Mouse (Mus musculus): ENCODE data around the gene Cox8a. TPM values are rescaled to one million over a fixed set of nuclear protein-coding genes. Genes with fewer than 3 reads are reported as not detected.

The Cox8a gene
- polyA plus RNA-seq, 1 experiment: 63.8 TPM

DNA sequence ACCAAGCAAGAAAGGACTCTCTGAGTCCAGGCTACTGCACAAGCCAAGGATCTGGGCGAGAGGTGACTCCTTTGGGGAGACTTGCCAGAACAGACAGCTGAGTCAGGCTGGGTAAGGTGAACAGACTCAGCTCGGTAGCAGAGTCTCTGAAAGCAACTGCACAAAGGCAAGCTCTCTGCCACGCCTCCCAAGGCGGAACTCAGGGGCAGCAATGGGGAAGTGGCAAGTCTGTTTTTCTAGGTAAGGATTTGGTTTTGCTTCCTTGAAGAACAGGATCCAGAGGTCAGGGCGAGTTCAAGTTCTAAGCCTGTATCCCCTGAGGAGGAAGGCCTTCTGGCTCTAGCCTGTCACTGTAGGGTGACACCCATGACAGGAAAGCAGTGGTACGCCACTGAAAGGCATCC is 9.1 kb upstream of the Cox8a start:
- no peaks in the 10 kb centered on the region for H3K9me3 ChIP-seq (ENCODE audit: control insufficient read depth, low read length)
- H3K36me3 ChIP-seq (ENCODE audit: control insufficient read depth): peaks cover 66% of the 10 kb centered on the region
- no peak overlapping the region for H3K4me3 ChIP-seq (replicated peaks)
- TF ChIP-seq GATA1 (IDR thresholded peaks at IDR 0.05; ENCODE audit: low read length): no peak
- TF ChIP-seq TAL1 (IDR thresholded peaks at IDR 0.05; ENCODE audit: low read length): no peak
- H3K4me1 ChIP-seq (ENCODE audit: control insufficient read depth): 0 out of 2 replicates have a peak, but pooled peaks cover 2% of the 10 kb centered on the region
- H3K27me3 ChIP-seq (ENCODE audit: control insufficient read depth): no peaks in the 10 kb centered on the region

DNA sequence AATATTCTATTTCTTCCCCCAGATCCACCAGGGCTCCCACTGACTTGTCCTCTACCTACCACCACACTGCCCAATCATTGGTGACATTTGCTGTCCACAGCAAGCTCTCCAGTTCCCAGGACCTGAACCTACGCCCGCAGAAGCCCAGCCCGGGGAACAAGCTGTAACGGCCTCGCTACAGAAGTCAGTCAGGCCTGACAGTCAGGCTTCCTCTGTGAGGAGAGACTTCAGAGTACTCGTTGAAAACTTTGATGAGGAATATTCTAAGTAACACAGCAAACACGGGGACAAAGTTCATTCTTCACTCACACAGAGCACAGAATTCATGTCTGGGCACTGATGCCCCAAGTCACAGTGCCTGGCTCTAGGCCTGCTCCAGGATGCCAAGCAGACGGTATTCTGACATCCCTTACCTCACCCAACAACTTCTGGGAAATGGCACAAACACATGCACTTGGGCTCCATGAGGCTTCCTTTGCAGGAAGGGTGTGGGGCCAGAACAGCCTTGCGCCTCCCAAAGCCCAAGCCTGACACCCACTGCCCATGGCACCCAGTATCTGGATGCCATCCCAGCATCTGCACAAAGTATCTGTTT is 7.8 kb upstream of the Cox8a start:
- Histone ChIP-seq H3K36me3 (ENCODE audit: control insufficient read depth) (peaks cover 52% of the 10 kb centered on the region), H3K4me1 (ENCODE audit: control insufficient read depth) (0 out of 2 replicates have a peak, but pooled peaks cover 2% of the 10 kb centered on the region)

GRCm38 (mm10) chr19:7224253-7224652 is 6.8 kb upstream of the Cox8a start:
- no peaks in the 10 kb centered on the region for H3K9me3 ChIP-seq (ENCODE audit: control insufficient read depth, low read length)
- peaks cover 43% of the 10 kb centered on the region for H3K36me3 ChIP-seq (ENCODE audit: control insufficient read depth)
- no peak for TF ChIP-seq GATA1 (IDR thresholded peaks at IDR 0.05; ENCODE audit: low read length)
- no peak for TF ChIP-seq TAL1 (IDR thresholded peaks at IDR 0.05; ENCODE audit: low read length)
- H3K4me1 ChIP-seq (ENCODE audit: control insufficient read depth): 0 out of 2 replicates have a peak, but pooled peaks cover 2% of the 10 kb centered on the region
- H3K4me3 ChIP-seq (replicated peaks): no peak overlapping the region
- H3K27me3 ChIP-seq (ENCODE audit: control insufficient read depth): no peaks in the 10 kb centered on the region

More for the DNA sequence above, 7.8 kb upstream of the Cox8a start:
- Histone ChIP-seq H3K27me3 (ENCODE audit: control insufficient read depth) (no peaks in the 10 kb centered on the region), H3K4me3 (replicated peaks) (no peak overlapping the region), H3K9me3 (ENCODE audit: control insufficient read depth, low read length) (no peaks in the 10 kb centered on the region)
- TF ChIP-seq GATA1 (IDR thresholded peaks at IDR 0.05; ENCODE audit: low read length) (no peak), TAL1 (IDR thresholded peaks at IDR 0.05; ENCODE audit: low read length) (no peak)

DNA sequence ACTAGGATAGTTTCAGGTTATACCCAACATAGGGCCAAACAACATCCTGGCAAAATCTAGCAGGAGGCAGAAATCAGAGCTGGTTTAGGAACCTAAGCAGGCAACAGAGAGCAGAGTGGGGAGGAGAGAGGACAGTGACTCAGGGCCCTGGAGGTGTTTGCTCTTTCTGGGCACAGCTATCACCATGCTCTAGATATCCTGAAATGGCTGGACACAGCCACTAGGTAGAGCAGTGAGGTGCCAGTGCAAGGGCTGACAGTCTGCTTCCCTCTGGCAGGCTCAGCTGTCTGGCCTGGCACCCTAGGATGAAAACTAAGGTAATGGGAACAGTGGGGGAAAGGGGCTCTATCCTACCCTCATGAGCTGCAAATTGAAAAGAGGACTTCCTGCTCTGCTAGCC is 6.1 kb upstream of the Cox8a start:
- TF ChIP-seq TAL1 (IDR thresholded peaks at IDR 0.05; ENCODE audit: low read length) (no peak), GATA1 (IDR thresholded peaks at IDR 0.05; ENCODE audit: low read length) (no peak)
- H3K4me1 ChIP-seq (ENCODE audit: control insufficient read depth): peaks cover 4% of the 10 kb centered on the region
- peaks cover 35% of the 10 kb centered on the region for H3K36me3 ChIP-seq (ENCODE audit: control insufficient read depth)
- no peak overlapping the region for H3K4me3 ChIP-seq (replicated peaks)
- no peaks in the 10 kb centered on the region for H3K27me3 ChIP-seq (ENCODE audit: control insufficient read depth)
- H3K9me3 ChIP-seq (ENCODE audit: control insufficient read depth, low read length): no peaks in the 10 kb centered on the region

GRCm38 (mm10) chr19:7222196-7222595 is 4.8 kb upstream of the Cox8a start:
- Histone ChIP-seq H3K4me1 (ENCODE audit: control insufficient read depth) (peaks cover 13% of the 10 kb centered on the region), H3K27me3 (ENCODE audit: control insufficient read depth) (no peaks in the 10 kb centered on the region), H3K9me3 (ENCODE audit: control insufficient read depth, low read length) (no peaks in the 10 kb centered on the region), H3K4me3 (replicated peaks) (no peak overlapping the region), H3K36me3 (ENCODE audit: control insufficient read depth) (peaks cover 22% of the 10 kb centered on the region)
- no peak for TF ChIP-seq GATA1 (IDR thresholded peaks at IDR 0.05; ENCODE audit: low read length)
- TF ChIP-seq TAL1 (IDR thresholded peaks at IDR 0.05; ENCODE audit: low read length): no peak

DNA sequence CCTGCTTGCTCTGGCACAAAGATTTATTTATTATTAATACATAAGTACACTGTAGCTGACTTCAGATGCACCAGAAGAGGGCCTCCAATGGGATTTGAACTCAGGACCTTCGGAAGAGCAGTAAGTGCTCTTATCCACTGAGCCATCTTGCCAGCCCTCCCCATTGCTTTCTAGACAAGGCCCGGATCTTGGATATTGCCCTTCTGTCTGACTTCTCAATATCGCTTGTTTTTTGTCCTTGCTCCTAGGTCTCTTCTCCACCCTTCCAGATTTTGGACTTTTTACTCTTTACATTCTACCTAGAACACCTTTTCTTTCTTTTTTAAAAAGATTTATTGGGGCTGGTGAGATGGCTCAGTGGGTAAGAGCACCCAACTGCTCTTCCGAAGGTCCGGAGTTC is 1.3 kb upstream of the Cox8a start:
- peaks cover 40% of the 10 kb centered on the region for H3K4me1 ChIP-seq (ENCODE audit: control insufficient read depth)
- no peaks in the 10 kb centered on the region for H3K27me3 ChIP-seq (ENCODE audit: control insufficient read depth)
- no peaks in the 10 kb centered on the region for H3K9me3 ChIP-seq (ENCODE audit: control insufficient read depth, low read length)
- H3K36me3 ChIP-seq (ENCODE audit: control insufficient read depth): peaks cover 28% of the 10 kb centered on the region
- H3K4me3 ChIP-seq (replicated peaks): no peak overlapping the region
- no peak for TF ChIP-seq TAL1 (IDR thresholded peaks at IDR 0.05; ENCODE audit: low read length)
- TF ChIP-seq GATA1 (IDR thresholded peaks at IDR 0.05; ENCODE audit: low read length): no peak

DNA sequence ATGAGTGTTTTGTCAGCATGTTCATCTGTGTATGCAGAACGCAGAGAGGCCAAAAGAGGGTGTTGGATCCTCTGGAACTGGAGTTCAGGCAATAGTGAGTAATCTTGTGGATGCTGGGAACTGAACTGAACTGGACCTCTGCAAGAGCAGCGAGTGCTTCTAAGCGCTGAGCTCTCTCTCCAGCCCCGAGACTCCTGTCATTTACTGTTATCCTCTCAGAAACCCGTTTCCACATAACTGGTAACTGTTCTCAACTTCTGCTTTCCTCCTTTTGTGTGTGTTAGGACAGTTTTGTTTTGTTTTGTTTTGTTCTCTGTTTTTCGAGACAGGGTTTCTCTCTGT is 481 bp upstream of the Cox8a start:
- Histone ChIP-seq H3K27me3 (ENCODE audit: control insufficient read depth) (no peaks in the 10 kb centered on the region), H3K4me1 (ENCODE audit: control insufficient read depth) (peaks cover 40% of the 10 kb centered on the region), H3K4me3 (replicated peaks) (peak overlapping the region; percentile 64), H3K36me3 (ENCODE audit: control insufficient read depth) (peaks cover 37% of the 10 kb centered on the region), H3K9me3 (ENCODE audit: control insufficient read depth, low read length) (no peaks in the 10 kb centered on the region)
- TF ChIP-seq GATA1 (IDR thresholded peaks at IDR 0.05; ENCODE audit: low read length): no peak
- no peak for TF ChIP-seq TAL1 (IDR thresholded peaks at IDR 0.05; ENCODE audit: low read length)

GRCm38 (mm10) chr19:7214484-7214883 is 2.9 kb downstream of the Cox8a start:
- TF ChIP-seq GATA1 (IDR thresholded peaks at IDR 0.05; ENCODE audit: low read length): no peak
- peaks cover 49% of the 10 kb centered on the region for H3K4me1 ChIP-seq (ENCODE audit: control insufficient read depth)
- H3K4me3 ChIP-seq (replicated peaks): no peak overlapping the region
- no peaks in the 10 kb centered on the region for H3K27me3 ChIP-seq (ENCODE audit: control insufficient read depth)
- H3K9me3 ChIP-seq (ENCODE audit: control insufficient read depth, low read length): no peaks in the 10 kb centered on the region
- peaks cover 61% of the 10 kb centered on the region for H3K36me3 ChIP-seq (ENCODE audit: control insufficient read depth)

DNA sequence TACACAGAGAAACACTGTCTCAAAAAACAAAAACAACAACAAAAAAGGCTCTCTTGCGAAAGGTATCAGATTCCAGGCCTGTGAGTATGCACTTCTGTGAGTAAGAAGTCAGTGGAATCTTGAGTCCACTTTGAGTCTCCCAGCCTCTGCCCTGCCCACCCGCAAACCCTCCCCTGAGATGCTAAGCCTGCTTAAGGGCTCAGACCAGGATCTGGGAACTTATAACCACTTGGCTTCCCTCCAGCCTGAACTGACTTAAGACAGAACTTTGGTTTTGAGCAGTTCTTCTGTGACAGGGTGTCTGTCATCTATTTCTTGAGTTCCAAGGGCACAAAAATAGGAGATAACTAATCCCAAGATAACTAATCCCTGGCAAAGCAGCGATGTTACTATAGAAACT is 4.4 kb downstream of the Cox8a start:
- peaks cover 61% of the 10 kb centered on the region for H3K36me3 ChIP-seq (ENCODE audit: control insufficient read depth)
- peaks cover 41% of the 10 kb centered on the region for H3K4me1 ChIP-seq (ENCODE audit: control insufficient read depth)
- H3K4me3 ChIP-seq (replicated peaks): no peak overlapping the region
- no peak for TF ChIP-seq TAL1 (IDR thresholded peaks at IDR 0.05; ENCODE audit: low read length)
- TF ChIP-seq GATA1 (IDR thresholded peaks at IDR 0.05; ENCODE audit: low read length): no peak
- H3K27me3 ChIP-seq (ENCODE audit: control insufficient read depth): no peaks in the 10 kb centered on the region
- no peaks in the 10 kb centered on the region for H3K9me3 ChIP-seq (ENCODE audit: control insufficient read depth, low read length)

DNA sequence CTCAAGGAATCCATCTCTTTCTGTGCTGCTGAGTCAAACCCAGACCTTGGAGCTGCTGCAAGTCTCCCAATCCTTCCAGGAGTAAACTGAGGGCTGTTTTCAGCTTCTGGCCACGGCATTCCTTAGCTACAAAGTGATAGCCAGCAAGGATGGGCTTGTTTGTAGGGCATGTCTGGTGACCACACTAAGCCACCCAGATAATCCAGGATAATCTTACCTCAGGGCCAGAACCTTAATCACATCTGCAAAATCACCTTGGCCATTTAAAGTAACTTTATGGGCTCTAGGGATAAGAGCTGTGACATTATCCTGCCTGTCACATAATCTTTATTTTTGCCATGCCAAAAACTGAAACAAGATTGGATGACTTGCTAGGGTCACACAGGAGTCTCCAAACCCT is 5.2 kb downstream of the Cox8a start:
- Histone ChIP-seq H3K9me3 (ENCODE audit: control insufficient read depth, low read length) (no peaks in the 10 kb centered on the region), H3K4me1 (ENCODE audit: control insufficient read depth) (peaks cover 40% of the 10 kb centered on the region), H3K4me3 (replicated peaks) (no peak overlapping the region), H3K27me3 (ENCODE audit: control insufficient read depth) (no peaks in the 10 kb centered on the region), H3K36me3 (ENCODE audit: control insufficient read depth) (peaks cover 61% of the 10 kb centered on the region)
- TF ChIP-seq TAL1 (IDR thresholded peaks at IDR 0.05; ENCODE audit: low read length) (no peak), GATA1 (IDR thresholded peaks at IDR 0.05; ENCODE audit: low read length) (no peak)

All from erythroblast, embryonic 14.5 days (primary cell).